Mouse (Mus musculus): ENCODE measurements around the gene Crisp3.

DNA sequence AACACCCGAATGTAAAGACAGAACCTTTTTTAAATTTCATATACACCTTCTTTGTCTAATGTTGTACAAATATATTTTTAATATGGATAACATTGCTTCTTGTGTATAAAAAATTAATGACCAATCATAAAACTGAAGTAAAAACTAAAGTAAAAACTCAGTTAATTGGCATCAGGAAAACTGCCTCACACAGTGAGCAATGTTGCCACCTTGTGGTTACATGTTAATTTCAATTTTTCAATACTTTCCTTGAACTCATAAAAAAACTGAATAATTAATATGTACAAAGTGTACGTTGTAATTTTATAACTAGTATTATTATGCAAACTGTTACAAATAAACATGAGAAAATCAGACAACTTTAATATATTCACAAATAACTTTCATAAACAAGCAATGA lies 43.3 kb upstream of the Crisp3 start:
- TF ChIP-seq CTCF (IDR thresholded peaks at IDR 0.05; ENCODE audit: borderline replicate concordance, insufficient read depth, low read depth, low read length), result no peak
- no peak for TF ChIP-seq POLR2A (IDR thresholded peaks at IDR 0.05; ENCODE audit: borderline replicate concordance, insufficient read depth, low read length)
